Mouse (Mus musculus) heart, adult 2 months (tissue): ENCODE measurements around the gene Fbxl12. TPM values are rescaled to one million over a fixed set of nuclear protein-coding genes. Genes with fewer than 3 reads are reported as not detected.

Experiments used
- DNase-seq, 2 experiments: peaks; one replicate each; pipeline ENCODE4 v3.0.0; 2021
- H3K27ac ChIP-seq: fragments of 200-600 bp; 2 replicates; pipeline ENCODE4 v1.8.1; 2022
- H3K27me3 ChIP-seq: fragments of 200-500 bp; 2 replicates; pipeline ENCODE4 v1.6.1; 2012; ENCODE audit warnings: mild to moderate bottlenecking, low read length, inconsistent platforms, mixed read lengths; ENCODE audit not compliant: control insufficient read depth, insufficient read depth
- H3K36me3 ChIP-seq: fragments of 200-500 bp; 2 replicates; pipeline ENCODE4 v1.6.1; 2012; ENCODE audit warnings: low read length, inconsistent platforms; ENCODE audit not compliant: control insufficient read depth, insufficient read depth
- H3K4me1 ChIP-seq: fragments of 200-500 bp; 2 replicates; pipeline ENCODE4 v1.6.1; 2011; ENCODE audit warnings: low read length; ENCODE audit not compliant: control insufficient read depth, insufficient read depth
- H3K4me3 ChIP-seq: fragments of 200-600 bp; 2 replicates; pipeline ENCODE4 v1.8.1; 2022
- H3K79me2 ChIP-seq: fragments of 200-500 bp; replicated peaks from 2 replicates; pipeline ENCODE4 v1.6.1; 2012; ENCODE audit warnings: mild to moderate bottlenecking, inconsistent platforms, low read length, moderate library complexity, mixed read lengths; ENCODE audit not compliant: control insufficient read depth, insufficient read depth
- H3K9ac ChIP-seq: fragments of 200-500 bp; 2 replicates; pipeline ENCODE4 v1.6.1; 2012; ENCODE audit warnings: low read depth, mild to moderate bottlenecking, control low read depth, inconsistent platforms, low read length, mixed read lengths
- CTCF ChIP-seq: fragments of 200-600 bp; IDR thresholded peaks from 2 replicates; pipeline ENCODE4 v1.8.1; 2022; ENCODE audit warnings: antibody characterized with exemption, mild to moderate bottlenecking, moderate library complexity
- EP300 ChIP-seq: fragments of 200-500 bp; IDR thresholded peaks from 2 replicates; pipeline ENCODE4 v1.6.1; 2011; ENCODE audit warnings: low read depth, low read length, control low read depth; ENCODE audit not compliant: insufficient read depth
- POLR2A ChIP-seq: fragments of 200-500 bp; IDR thresholded peaks from 2 replicates; pipeline ENCODE4 v1.6.1; 2011; ENCODE audit warnings: mild to moderate bottlenecking, low read depth, low read length, control low read depth; ENCODE audit not compliant: insufficient read depth
- WGBS: fragments of 180-500 bp; shearing (Covaris S2); methylation state at CpG from one replicate; pipeline ENCODE4 v1.1.7; 2018; 5-methylcytosine and 5-hydroxymethylcytosine counted together
- intact Hi-C: fragments of 180-260 bp; cut with DNase I; formaldehyde crosslinking; loops from one replicate; pipeline ENCODE4 v1.15.1; 2025
- polyA plus RNA-seq: library from polyadenylated mRNA; depleted of rRNA; stranded (reverse); fragments of >200 nt; gene quantifications from 2 replicates; pipeline ENCODE4 v1.2.3, GENCODE M21; 2012
- total RNA-seq, 2 experiments: library from RNA; stranded (reverse); gene quantifications; 2 replicates each; pipeline ENCODE4 v1.2.3; 2021

Gene Fbxl12
- total and polyA plus RNA-seq, 3 experiments, result 8.8 to 17.9 (median 10.3) TPM

DNA sequence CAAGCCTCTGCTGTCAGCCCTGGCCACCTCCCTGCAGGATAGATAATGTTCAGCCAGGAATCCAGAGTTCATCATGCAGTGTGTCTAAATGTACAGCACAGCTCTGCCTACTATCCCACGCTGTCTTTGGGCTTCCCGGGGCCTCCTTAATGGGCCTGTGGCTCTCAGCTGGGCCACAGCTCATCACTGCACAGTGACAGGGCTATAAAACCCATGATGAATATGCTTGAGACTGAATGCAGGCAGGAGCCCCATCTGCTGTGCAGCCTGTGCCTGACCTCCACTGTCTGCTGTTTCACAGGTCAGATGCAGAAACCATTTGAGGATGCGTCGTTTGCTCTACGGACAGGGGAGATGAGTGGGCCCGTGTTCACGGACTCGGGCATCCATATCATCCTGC is 18.3 kb upstream of the Fbxl12 start:
- no peaks in the 10 kb centered on the region for H3K79me2 ChIP-seq
- H3K9ac ChIP-seq, result no peak overlapping the region
- intact Hi-C loops, result loop anchor here (5.0 kb wide), 2 partner anchors 64 to 169 kb away; no protein-coding TSS in a partner anchor
- no peaks in the 10 kb centered on the region for H3K27me3 ChIP-seq
- 96% methylated on average over 8 of the region's 8 CpGs for WGBS
- no peak overlapping the region for H3K27ac ChIP-seq
- TF ChIP-seq EP300, result no peak
- no peak for TF ChIP-seq CTCF
- no peak for TF ChIP-seq POLR2A
- peaks cover 1% of the 10 kb centered on the region; the same call in 1 of the 2 replicates for H3K4me1 ChIP-seq
- DNase-seq, result no peak
- H3K4me3 ChIP-seq, result no peak overlapping the region
- no peaks in the 10 kb centered on the region; the same call in 1 of the 2 replicates for H3K36me3 ChIP-seq

DNA sequence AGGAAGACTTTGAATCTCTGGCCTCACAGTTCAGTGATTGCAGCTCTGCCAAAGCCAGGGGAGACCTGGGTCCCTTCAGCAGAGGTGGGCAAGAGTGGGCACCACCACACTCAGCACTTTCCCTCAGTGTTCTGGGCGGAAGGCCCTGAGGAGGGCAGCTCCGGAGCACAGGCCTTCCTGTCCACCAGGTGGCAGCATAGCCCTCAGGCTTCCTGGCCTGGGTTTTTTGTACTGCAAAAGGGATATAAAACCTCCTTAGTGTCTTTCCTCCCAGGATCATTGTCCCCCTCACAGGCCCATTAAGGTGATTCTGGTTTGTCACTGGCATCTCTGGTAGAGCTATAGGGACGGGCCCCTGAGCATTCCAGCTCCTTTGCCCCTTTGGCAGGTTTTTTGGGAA is 17.8 kb upstream of the Fbxl12 start:
- Histone ChIP-seq H3K9ac (no peak overlapping the region), H3K27ac (no peak overlapping the region), H3K79me2 (no peaks in the 10 kb centered on the region), H3K36me3 (no peaks in the 10 kb centered on the region; the same call in 1 of the 2 replicates), H3K4me3 (no peak overlapping the region), H3K27me3 (no peaks in the 10 kb centered on the region), H3K4me1 (peaks cover 1% of the 10 kb centered on the region; the same call in 1 of the 2 replicates)
- TF ChIP-seq POLR2A, result no peak
- no peak for TF ChIP-seq EP300
- peak; percentile 95 for TF ChIP-seq CTCF
- peak; percentile 51 to 75 for DNase-seq
- intact Hi-C loops, result loop anchor here (5.0 kb wide), 2 partner anchors 65 to 170 kb away; no protein-coding TSS in a partner anchor
- 50% methylated on average over 3 of the region's 3 CpGs for WGBS

DNA sequence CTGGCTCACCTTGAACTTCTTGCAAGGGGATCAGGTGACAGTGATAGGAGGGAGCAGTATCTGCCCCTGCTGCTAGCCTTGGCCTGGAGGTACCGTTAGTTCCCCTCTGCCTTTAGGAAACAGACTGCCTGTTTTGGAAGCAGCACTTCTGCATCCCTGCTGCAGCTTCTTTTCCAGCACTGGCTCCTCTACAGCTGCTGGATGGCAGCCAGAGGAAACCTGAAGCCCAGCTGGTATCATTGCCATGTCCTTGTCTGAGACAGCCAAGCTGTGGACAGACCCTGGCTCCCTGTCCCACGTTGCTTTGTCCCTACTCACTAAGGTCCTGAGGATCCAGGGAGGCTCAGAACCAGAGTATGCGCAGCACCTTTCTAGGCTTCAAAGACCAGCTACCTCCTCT is 13.0 kb upstream of the Fbxl12 start:
- Histone ChIP-seq H3K79me2 (no peaks in the 10 kb centered on the region; the same call in 1 of the 2 replicates), H3K27me3 (no peaks in the 10 kb centered on the region), H3K4me3 (no peak overlapping the region), H3K27ac (peak overlapping the region; percentile 54), H3K4me1 (peaks cover 1% of the 10 kb centered on the region; the same call in 1 of the 2 replicates), H3K9ac (no peak overlapping the region), H3K36me3 (no peaks in the 10 kb centered on the region; the same call in 1 of the 2 replicates)
- 52% methylated on average over 3 of the region's 3 CpGs for WGBS
- peak; percentile 59 to 71 for DNase-seq
- intact Hi-C loops, result no loop called here
- TF ChIP-seq EP300 (no peak), POLR2A (no peak), CTCF (no peak)

DNA sequence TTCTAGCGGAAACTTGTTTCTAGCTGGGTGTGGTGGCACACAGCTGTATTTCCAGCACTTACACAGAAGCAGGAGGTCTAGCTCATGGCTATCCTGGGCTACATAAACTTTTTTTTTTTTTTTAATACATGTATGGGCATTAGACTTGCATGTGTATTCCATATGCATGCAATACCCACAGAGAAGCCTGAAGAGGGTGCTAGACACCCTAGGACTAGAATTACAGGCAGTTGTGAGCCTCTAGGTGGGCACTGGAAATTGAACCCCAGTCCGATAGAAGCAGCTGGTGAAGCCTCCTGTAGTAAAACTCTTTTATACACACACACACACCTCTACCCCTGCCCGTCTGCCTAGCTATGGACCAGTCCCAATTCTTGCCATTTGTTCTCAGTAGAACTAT is 9.3 kb upstream of the Fbxl12 start:
- TF ChIP-seq POLR2A (no peak), CTCF (0 out of 2 replicates have a peak, but pooled peaks have one; percentile 12), EP300 (no peak)
- Histone ChIP-seq H3K9ac (no peak overlapping the region), H3K79me2 (peaks cover 3% of the 10 kb centered on the region; the same call in 1 of the 2 replicates), H3K36me3 (no peaks in the 10 kb centered on the region; the same call in 1 of the 2 replicates), H3K27me3 (no peaks in the 10 kb centered on the region), H3K4me1 (peaks cover 4% of the 10 kb centered on the region), H3K4me3 (no peak overlapping the region), H3K27ac (no peak overlapping the region)
- intact Hi-C loops, result loop anchor here (5.0 kb wide), 2 partner anchors 187 to 272 kb away; no protein-coding TSS in a partner anchor
- 91% methylated on average over 3 of the region's 3 CpGs for WGBS
- DNase-seq, result no peak

DNA sequence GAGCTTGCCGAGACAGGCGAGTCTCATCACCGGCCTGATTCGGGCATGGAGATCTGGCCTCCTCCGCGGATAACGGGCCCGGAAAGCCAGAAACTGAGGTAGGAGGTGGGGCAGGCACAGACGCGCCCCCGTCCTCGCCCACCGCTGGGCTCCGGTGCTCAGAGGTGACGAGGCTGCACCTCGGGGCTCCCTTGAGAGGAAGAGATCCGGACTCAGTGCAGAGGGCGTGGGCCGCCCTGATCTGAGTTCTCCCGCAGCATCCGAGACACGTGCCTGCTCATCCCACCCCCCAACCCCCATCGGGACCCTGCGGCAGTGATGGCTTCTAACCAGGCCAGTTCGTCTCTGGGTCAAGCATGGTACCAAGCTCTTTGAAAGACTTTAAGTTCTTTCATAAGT is 7.7 kb upstream of the Fbxl12 start:
- H3K27me3 ChIP-seq, result no peaks in the 10 kb centered on the region
- under 1% methylated on average over 25 of the region's 25 CpGs for WGBS
- H3K4me3 ChIP-seq, result peak overlapping the region; percentile 76
- peaks cover 3% of the 10 kb centered on the region; the same call in 1 of the 2 replicates for H3K79me2 ChIP-seq
- peaks cover 3% of the 10 kb centered on the region for H3K4me1 ChIP-seq
- H3K9ac ChIP-seq, result peak overlapping the region; percentile 76
- TF ChIP-seq POLR2A (no peak), EP300 (no peak), CTCF (no peak)
- H3K36me3 ChIP-seq, result no peaks in the 10 kb centered on the region
- intact Hi-C loops, result loop anchor here (5.0 kb wide), 2 partner anchors 185 to 270 kb away; no protein-coding TSS in a partner anchor
- peak overlapping the region; percentile 75 for H3K27ac ChIP-seq
- no peak for DNase-seq

DNA sequence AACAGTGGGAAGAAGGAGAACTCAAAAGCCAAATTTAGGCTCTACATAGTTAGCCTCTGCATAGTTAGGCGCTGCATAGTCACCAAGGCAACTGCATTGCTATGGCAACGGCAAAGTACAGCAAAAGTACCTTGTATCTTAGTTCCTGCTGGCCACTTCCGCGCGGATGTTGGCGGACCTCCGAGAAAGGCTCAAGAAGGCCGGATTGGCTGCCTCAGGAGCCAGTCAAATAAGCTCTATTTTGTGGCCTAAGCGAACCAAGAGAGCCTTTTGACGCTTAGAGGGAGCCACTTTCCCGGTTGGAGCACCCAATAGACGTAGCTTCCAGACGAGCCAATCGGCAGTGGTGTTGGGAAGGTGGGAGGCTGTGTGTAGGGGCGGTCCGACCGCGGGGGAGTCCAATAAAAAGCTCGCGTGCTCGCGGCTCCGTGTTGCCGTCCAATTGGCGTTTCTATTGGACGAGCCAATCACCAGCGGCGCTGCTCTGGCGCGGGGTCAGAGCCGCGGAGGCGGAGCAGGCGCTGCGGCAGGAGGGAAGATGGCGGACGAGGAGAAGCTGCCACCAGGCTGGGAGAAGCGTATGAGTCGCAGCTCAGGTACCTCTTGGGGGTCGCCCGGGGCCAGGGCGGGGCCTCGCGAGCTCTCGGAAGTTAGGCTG is 7.2 kb upstream of the Fbxl12 start, which contains the start of gene Pin1:
TSS of gene Pin1 (plus strand) at position 494 of the 658 bp plus-strand sequence.
- WGBS, result under 1% methylated on average over 45 of the region's 45 CpGs
- Histone ChIP-seq H3K27ac (peak within 1 kb of the TSS; percentile 75), H3K9ac (peak within 1 kb of the TSS; percentile 76), H3K27me3 (no peaks in the 10 kb centered on the region), H3K79me2 (peaks cover 3% of the 10 kb centered on the region; the same call in 1 of the 2 replicates), H3K4me3 (peak within 1 kb of the TSS; percentile 76), H3K36me3 (no peaks in the 10 kb centered on the region), H3K4me1 (peaks cover 3% of the 10 kb centered on the region)
- TF ChIP-seq CTCF, result no peak
- TF ChIP-seq POLR2A, result peak; percentile 81
- TF ChIP-seq EP300, result peak; percentile 73
- intact Hi-C loops, result loop anchor here (5.0 kb wide), 2 partner anchors 184 to 269 kb away; no protein-coding TSS in a partner anchor
- peak; percentile 97 to 99 for DNase-seq
